Mouse (Mus musculus): ENCODE measurements around the gene Epas1.

Gene Epas1

GRCm38 (mm10) chr17:86755581-86756195 is 2.2 kb downstream of the Epas1 start:
- in situ Hi-C loops (cut with MboI; ENCODE audit: low sequenced_read_pairs), result no loop called here

- in situ Hi-C loops (cut with MboI; ENCODE audit: low sequenced_read_pairs), result no loop called here
These were observed 4.1 kb downstream of the Epas1 start for GRCm38 (mm10) chr17:86757621-86758020.

- in situ Hi-C loops (cut with MboI; ENCODE audit: low sequenced_read_pairs), result no loop called here
These were observed 8.4 kb downstream of the Epas1 start for GRCm38 (mm10) chr17:86761859-86762258.

- in situ Hi-C loops (cut with MboI; ENCODE audit: low sequenced_read_pairs), result no loop called here
These were observed 9.2 kb downstream of the Epas1 start for GRCm38 (mm10) chr17:86762479-86763242.

GRCm38 (mm10) chr17:86765762-86766404 is 12.4 kb downstream of the Epas1 start:
- in situ Hi-C loops (cut with MboI; ENCODE audit: low sequenced_read_pairs), result no loop called here

GRCm38 (mm10) chr17:86766412-86766811 is 12.9 kb downstream of the Epas1 start:
- in situ Hi-C loops (cut with MboI; ENCODE audit: low sequenced_read_pairs), result no loop called here

- in situ Hi-C loops (cut with MboI; ENCODE audit: low sequenced_read_pairs), result no loop called here
These were observed 15.1 kb downstream of the Epas1 start for GRCm38 (mm10) chr17:86768596-86768995.

DNA sequence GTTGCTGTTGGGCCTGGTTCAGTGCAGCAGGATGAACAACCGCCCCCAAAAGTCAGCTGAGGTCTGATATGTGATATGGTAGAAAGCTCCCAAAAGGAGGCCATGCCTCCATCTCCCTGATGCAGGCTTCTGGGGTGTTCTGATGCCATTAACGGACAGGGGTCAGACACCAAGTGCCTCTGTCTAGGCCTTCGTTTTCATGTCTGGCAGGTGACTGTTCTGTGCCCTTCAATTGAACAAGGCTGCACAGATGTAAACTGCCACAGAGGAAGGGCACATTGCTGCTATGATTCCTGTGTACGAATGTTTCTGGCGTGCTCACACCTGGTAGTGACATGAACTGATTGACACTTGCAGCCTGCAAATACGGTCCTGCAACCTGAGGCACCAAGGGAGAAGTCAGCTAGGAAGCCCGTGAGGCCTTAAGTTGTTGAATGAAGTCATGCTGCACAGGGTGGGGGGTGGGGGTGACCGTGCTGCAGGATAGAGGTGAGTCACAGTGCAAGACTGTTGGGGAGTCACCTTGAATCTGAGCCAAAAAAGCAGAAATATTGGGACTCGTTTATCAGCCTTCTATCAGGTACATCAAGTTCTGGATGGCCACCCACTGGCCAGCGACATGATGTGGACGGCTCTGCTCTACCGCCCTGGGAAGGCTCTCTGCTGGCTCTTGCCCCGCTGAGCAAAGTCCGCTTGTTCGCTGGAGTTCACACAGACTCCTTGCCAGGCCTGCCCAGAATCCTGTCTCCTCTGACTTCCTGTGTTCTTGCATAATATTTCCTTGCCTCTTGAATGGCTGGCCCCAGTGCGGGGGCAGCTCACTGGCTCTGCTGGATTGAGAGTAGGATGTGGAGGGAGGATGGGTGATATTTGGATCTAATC is 16.1 kb downstream of the Epas1 start:
- in situ Hi-C loops (cut with MboI; ENCODE audit: low sequenced_read_pairs), result no loop called here

- in situ Hi-C loops (cut with MboI; ENCODE audit: low sequenced_read_pairs), result no loop called here
These were observed 17.3 kb downstream of the Epas1 start for GRCm38 (mm10) chr17:86770848-86771247.

DNA sequence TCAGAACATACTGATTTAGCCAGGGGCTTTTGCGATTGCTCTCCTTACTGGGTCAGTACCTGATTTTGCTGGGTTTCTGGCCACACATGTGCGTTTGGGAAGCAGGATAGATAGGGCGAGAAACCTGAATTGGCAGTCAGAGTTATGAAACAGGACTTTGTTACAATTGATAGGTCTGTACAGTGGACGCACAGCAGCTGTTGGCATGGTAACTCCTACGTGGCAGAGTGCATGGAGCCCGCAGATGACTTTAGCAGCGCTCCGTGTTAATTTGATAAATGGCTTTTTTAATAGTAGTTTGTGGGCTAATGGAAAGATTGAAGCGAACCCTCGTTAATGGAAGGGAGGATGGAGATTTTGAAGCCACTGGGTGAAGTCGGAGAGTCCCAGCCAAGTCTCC is 18.5 kb downstream of the Epas1 start:
- in situ Hi-C loops (cut with MboI; ENCODE audit: low sequenced_read_pairs), result no loop called here

GRCm38 (mm10) chr17:86772929-86773588 is 19.6 kb downstream of the Epas1 start:
- in situ Hi-C loops (cut with MboI; ENCODE audit: low sequenced_read_pairs), result no loop called here

- in situ Hi-C loops (cut with MboI; ENCODE audit: low sequenced_read_pairs), result no loop called here
These were observed 23.0 kb downstream of the Epas1 start for GRCm38 (mm10) chr17:86776538-86776937.

DNA sequence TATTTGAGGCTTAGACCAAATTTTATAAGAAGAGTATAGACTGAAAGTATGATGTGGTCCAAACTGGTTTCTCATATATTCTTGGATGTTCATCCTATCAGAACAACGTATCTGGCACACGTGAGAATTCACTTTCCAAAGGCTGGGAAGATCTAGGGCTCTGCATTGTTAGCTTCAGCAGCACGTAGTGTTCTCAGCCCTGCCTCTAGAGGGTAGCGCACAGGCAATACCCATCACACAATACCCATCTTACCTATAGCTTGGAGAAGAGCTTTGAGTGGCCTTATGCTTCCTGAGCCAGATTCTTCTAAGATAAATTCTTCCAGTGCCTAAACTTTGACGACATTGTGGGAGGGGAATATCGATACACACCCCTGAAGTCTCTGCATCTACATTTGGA is 24.6 kb downstream of the Epas1 start:
- in situ Hi-C loops (cut with MboI; ENCODE audit: low sequenced_read_pairs), result no loop called here

DNA sequence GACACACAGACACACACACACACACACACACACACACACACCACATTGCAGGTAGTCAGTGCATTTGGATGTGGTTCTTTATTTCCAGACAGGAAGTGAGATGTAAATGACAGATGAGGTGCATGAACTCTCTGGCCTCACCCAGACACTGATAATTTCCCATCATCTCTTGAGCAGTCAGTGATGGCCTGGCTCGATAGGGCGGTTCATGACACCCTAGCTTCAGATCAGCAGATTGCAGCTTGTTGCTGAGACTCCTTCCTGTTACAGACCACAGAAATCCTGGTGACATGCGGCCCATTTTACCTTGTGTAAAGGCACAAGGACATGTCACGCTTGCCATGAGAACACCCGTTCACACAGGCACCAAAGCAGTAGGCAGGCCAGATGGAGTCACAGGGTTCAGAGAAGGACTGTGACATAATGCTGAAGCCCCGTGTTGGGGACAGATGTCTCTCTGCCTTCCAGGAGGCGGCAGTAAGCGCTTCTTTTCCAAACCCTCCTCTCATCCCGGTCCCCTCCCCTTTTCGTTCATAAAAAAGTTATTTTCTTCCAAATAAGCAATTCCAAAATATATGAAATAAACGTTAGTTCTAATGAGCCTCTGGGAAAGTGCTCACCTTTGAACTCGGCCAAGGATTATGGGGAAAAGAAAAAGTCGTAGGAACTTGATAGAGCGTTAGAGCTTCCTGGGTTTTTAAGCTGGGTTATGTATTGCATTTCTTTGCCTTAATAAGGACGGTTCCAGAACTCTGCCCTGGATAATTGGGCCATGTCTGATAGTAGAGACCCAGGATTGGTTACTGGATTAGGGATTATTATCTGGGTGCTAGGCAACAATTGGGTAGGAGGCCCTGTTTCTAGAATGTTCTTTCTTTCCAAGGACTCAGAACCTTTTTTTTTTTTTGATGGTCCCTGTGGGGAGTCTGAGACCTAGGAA is 26.0 kb downstream of the Epas1 start:
- in situ Hi-C loops (cut with MboI; ENCODE audit: low sequenced_read_pairs), result no loop called here

GRCm38 (mm10) chr17:86780708-86781318 is 27.3 kb downstream of the Epas1 start:
- in situ Hi-C loops (cut with MboI; ENCODE audit: low sequenced_read_pairs), result no loop called here

DNA sequence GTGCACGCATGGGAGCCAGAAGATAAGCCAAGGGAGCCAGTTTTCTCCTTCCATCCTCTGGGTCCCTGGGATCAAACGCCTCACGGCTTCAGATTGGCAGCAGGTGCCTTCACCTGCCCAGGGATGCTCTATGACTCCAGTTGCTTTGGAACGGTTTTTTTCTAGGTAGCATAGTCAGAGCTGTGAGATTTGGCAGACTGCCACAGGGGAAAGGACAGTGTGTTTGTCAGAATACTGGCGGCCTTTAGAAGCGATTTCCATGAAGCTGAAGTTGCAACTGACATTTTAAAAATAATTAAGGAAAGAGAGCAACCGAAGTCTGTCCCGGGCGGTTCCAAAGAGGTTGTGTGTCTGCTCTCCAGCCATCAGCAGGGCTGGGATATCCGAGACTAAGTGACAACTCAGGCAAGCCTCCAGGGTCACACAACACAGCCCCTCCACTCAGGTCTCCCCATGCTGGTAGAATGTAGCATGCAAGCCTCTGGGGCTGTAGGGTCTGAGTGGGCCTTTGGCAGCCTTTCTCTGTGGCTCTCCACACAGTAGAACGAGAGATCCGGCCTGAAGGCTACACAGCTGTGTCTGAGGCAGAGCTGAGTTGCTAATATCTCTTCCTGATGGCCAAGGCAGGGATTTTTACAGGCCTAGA is 28.4 kb downstream of the Epas1 start:
- in situ Hi-C loops (cut with MboI; ENCODE audit: low sequenced_read_pairs), result no loop called here

- in situ Hi-C loops (cut with MboI; ENCODE audit: low sequenced_read_pairs), result no loop called here
These were observed 31.0 kb downstream of the Epas1 start for GRCm38 (mm10) chr17:86784405-86784977.

DNA sequence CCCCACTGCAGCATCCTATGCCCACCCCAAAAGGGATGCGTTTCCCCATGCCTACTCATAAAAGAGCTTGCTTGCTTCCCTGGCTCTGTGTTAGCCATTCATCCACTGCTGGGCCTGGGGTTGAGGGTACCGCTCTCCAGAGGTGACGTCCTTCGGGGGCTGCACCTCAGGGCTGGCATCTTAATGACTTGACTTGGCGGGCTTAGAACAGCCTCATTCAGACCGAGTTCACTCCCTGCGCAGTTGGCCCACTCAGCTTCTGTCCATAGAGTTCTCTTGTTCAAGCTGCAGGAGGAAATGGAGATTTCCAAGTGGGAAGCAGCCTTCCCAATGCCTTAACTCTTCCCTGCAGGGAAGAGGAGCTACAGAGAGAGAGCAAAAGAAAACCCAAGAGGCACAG is 32.1 kb downstream of the Epas1 start:
- in situ Hi-C loops (cut with MboI; ENCODE audit: low sequenced_read_pairs), result no loop called here
